Mouse (Mus musculus) lung, postnatal 10 days (tissue): ENCODE measurements at regions not wholly inside any gene's neighbourhood (a gene's known extent, or its start where the extent isn't known, plus 50 kb on each side); places are given as distances from the start of the nearest gene placed in this dataset.

Source experiments
- DNase-seq: peaks from one replicate; pipeline ENCODE4 v3.0.0; 2021

DNA sequence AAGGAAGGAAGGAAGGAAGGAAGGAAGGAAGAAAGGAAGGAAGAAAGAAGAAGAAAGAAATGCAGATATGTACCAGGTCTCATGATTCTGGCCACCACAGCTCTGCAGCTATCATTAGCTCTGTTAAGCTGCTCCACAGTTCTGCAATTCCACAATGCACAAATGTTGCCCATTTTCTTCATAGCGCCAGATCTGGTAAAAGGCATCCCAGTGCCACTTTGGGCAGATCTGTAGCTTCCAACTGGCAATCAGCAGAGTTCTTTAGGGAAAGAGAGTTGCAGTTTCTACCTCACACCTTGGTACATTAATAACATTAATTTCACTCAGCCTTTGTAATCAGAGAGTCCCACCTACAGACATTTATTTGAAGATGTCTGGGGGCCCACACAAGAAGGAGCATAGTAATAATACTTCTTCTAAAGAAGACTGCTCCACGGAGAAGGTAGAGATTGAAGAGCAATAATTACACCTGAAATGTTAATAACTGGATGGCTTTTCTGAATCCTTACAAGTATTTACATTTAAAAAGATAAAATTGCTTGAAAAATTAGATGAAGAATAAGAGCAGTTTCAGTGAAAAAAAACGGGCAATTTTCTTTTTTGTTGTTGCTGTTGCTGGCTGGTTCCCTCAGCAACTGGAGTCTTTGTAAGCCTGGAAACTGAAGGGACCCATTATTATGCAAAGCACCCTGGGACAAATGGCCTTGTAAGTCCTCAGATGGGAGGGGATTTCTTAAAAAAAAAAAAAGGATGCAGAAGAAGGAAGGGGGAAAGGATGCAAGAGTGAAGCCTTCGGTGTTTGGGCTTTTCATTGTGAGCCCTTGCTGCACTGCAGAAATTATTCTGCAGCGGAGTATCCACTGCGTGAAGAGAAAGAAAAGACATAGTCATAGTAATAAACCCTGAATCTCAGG is 418.1 kb upstream of the Nr5a2 start:
- DNase-seq, result no peak

DNA sequence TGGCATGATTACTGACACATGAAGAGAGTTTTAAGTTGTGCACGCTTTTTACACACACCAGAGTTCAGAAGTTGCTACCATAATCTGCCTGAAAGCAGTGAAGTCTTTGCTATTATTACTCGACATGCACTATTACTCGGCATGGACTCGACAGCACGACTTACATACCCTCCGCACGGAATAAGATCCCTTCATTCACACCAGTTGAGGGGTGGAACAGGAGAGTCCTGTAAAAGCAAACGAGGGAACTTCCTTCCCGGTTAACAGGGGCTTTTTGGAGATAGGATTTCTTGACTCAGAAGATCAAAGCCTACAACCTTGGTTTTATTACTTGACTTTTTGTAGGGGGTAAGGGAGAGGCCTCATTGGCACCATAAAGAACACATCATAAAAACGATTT is 416.4 kb upstream of the Nr5a2 start:
- no peak for DNase-seq

DNA sequence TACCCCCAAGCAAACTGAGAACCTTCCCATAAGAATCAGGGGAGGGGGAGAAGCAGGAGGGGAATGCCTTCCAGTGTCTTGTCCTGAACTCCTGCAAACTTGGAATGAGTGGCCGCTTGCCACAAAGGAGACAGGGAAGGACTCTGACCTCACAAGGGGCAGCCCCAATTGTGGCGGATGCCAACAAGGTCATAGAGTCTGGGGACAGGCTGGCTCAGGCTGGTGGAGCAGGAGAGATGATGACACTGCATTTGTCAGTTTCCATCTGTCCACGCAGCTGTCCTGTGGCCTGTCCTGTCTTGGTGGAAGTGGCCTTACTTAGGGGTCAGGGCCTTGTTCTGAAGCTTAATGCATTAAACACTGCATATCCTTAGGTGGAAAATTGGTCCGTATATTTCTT is 414.4 kb upstream of the Nr5a2 start:
- no peak for DNase-seq

DNA sequence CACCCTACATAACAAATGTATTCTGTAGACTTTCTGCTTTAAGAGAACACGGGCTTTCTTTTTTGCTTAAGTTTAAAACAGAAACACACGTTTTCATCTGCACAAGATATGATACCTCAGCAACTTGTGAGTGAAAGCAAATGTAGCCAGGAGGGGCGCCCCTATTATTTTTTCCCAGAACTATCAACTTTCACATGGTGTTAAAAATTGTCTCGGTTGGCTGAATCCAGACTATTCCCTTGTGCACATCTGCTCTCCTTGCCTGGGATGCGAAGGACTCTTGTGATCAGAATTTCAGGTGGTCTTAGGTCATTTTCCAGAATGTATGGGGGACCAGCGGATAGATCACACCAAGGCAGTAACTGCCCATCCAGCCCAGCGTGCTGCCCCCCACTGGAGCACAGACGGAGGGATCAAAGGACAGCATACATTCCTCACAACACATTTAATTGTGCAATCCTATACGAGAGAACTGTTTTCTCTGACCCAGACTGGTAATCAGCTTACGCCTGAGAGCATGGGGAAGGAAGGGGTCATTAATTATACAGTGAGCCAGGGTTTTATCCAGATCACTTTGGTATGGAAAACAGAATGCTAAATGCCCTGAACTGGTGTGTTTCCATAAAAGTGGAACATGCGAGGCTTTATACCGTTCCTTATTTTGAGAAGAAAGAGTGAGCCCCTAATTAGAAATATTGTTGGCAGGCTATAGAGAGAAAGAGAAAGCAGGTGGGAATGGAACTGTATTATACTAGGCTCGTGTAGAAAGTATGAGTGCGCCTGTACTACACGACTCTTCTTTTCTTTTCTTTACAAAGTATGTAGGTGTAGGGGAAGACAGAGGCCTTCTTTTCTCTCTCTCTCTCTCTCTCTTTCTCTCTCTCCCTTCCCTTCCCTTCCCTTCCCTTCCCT is 413.5 kb upstream of the Nr5a2 start:
- no peak for DNase-seq

DNA sequence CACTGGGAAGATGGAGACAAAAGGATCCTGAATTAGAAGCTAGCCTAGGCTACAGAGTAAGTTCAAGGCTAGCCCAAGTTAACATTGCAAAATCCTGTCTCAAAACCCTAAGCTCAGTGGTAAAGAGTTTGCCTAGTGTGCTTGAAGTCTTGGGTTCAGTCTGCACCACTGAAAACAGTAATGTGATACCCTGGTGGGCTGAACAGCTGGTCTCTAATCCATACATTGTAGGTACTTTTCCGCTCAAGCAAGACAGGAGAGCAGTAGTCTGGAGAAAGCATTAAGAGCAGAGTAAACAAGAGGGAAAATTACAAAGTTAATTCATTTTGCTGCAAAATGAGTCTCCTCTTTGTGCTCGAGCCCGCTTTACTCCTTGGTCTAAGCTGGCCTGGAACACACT is 412.0 kb upstream of the Nr5a2 start:
- no peak for DNase-seq

DNA sequence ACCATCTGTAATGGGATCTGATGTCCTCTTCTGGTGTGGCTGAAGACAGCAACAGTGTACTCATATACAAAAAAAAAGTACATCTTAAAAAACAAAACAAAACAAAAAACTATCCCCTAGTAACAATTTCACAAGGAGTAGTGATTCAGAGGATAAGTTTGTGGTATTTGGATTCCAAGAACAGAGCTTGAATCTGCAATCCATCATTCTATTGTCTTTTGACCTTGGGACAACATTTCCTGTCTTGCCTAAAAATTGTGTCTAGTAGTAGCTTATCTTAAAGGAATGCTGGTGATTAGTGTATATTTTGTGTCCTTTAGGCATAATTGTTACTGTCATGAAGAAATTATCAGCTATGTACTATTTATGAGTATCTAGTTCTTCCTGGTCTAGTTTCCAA is 404.1 kb upstream of the Nr5a2 start:
- DNase-seq, result no peak

DNA sequence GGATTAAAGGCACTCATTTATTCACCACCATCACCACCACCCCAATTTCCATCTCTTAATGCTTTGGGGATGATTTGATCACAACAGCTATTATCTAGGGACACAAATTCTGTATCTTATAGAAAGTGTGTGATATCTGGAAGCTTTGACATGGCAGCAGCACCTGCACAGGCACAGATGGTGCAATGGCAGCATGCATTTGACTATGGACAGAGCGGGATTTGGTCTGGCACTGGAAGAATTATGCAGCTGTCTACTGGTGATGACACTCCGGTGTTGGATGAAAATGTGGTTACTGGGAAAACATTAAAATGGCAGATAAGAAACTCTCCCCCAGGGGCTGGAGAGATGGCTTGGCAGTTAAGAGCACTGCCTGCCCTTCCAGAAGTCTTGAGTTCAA is 403.7 kb upstream of the Nr5a2 start:
- no peak for DNase-seq

DNA sequence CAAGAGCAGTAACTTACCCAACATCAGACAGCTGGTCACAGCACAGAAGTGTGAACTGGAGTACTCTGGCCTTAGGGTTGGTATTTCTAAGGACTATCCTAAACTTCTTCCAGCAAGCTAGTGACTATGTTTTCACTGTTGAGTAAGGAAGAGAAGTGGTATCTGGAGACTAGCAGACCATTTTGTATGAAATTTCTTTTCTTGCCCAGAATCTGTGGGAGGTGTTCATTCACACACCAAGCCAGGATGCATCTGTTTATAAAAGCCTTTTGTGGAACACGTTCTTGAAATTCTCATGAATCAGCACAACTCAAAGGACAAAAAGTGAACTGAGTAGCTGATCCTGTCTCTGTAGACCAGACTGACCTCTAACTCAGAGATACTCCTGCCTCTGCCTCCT is 403.3 kb upstream of the Nr5a2 start:
- no peak for DNase-seq

DNA sequence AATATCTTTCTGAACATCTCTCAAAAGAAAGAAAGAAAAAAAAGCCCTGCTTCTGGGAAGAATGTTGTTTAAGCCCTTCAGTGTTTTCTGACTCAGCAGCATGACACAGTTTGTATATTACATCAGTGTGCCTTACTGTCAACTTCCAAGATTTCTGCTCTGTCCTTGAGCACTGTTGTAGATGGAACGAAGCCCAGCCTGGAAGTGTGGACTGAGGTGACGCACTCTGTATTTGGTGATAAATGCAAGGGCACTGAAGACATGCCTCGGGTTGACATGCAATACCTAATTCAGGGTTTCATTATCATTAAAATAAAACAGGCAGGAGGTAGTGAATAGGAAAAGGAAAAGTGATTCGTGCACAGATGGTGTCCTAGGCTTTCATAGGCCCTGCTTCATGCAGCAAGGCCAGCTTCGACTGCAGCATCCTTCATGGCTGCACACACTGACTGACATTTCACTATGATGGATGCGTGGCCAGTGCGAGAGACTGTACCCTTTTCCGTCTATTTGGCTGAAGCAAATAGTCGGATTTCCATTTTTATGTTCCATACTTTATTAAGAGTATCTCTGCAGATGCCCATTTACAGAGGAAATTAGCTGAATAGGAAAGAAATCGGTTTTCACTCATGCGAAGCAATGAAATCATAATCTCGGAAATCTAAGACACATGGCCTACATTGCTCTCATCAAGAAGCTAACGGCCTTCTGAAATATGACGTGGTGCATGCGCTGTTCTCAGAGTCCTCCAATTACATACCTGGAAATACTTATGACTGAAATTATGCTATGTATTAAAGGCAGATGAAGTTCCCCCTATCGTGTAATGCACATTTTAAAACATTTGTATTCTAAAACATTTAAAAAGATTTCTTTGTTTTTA is 400.7 kb upstream of the Nr5a2 start:
- DNase-seq, result no peak

DNA sequence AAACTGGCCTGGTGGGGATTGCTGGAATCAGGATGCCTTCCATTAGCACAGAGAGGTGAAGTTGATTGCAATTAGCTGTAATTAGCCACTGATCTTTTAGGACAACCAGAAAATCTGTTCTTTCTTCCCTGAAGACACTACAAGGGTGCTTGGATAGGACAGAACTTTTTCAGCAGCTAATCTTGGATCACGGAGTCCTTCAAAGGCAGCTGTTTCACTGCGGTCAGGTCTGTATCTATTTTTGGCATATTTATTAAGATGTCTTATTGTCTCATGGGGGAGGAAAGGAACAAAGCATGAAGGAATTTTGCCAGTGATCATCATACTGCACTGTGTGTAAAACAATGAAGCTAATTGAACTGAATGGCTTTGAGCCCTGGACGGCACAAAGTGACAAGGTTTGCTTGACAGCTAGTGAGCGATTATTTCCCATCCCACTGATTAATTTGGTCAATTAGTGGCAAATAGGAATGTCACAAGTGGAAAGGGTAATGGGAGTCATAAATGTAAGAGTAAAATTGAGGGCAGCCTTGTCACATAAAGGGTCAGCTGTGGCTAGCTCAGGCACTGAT is 395.8 kb upstream of the Nr5a2 start:
- no peak for DNase-seq

DNA sequence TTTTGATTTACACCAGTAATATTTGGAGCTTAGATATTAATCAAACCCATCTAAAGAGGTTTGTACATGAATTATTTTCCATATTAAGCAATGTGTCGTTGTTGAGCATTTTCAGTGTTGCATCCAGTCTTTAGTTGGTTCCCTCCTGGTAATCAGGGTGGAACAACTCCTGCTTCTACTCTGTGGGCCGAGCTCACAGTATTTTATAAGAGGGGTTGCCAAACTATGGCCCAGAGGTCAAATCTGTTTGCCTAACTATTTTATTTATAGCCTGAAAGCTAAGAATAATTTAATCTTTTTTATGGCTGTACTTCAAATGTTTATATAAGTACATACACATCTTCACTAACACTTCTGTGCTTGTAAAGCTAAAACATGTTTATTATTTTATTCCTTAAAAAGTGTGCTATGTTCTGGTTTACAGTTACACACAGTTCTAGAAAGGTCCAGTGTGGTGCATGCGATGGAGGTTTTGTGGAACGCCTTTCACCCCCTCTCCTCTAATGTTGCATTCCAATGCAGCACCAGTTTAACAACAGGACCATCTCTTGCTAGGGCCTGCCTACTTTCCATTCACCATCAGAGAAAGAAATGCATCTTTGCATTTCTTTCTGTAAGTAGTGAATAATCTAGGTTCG is 392.3 kb upstream of the Nr5a2 start:
- DNase-seq, result no peak

DNA sequence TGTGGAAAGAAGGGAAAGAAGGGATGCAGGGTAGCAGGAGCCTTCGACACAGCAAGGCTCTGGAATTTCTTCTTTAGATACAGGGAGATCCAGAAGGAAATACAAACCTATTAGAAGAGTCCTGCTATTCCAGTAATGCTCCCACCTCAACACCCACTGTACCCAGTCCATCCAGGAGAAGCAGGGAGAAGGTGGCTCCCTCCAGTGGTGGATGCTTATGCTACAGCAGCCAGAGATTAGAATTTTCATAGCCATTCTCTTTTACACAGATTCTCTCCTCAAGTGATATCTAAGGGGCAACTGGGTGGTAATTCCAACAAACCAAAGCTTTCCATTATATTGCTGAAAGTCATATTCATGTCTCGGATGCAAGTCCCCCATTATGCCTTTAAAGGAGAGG is 373.9 kb upstream of the Nr5a2 start:
- peak; percentile 16 for DNase-seq

DNA sequence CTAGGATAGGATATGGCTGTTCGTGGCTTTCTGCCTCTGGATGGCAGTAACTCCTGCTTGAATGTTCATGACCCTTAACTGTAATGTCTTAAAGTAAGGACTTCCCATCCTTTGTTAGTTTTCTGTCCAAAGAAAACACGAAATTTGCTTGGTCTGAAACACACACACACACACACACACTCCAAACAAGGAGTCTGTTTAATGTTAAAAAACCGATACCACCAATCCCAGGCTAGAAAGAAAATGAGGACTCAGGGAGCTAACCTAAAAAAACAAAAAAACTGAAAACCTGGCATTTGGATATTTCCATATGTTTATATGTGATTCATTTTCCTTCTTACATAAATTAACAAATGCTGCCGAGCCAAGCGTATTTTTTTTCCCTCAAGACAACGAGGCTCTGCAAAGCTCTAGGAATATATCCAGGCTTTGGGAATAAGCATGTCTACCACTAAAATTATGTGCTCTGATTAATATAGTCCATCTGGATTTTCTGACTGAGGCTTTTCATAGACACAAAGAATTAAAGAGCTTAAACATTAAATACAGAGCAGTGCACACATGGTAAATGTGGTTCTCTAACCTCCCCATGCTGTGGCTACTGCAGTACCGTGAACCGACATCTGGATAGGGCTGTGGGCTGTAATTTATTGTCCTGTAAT is 372.0 kb upstream of the Nr5a2 start:
- DNase-seq, result peak; percentile 44

DNA sequence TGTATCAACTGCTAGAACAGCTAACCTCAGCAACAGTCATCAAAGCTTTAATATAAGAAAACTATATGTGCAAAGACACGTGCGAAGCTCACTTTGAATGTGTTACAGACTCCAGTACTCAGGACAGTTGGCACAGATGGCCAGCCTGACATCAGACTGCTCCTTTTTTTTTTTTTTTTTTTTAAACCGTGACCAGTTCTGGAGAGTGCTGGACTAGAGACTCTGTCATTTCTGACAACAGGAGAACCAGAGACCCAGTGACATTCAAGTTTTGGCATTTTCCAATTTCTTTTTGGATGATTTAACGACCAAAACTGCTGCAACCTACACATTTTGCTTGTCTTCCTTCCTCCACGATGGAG is 371.5 kb upstream of the Nr5a2 start:
- no peak for DNase-seq

DNA sequence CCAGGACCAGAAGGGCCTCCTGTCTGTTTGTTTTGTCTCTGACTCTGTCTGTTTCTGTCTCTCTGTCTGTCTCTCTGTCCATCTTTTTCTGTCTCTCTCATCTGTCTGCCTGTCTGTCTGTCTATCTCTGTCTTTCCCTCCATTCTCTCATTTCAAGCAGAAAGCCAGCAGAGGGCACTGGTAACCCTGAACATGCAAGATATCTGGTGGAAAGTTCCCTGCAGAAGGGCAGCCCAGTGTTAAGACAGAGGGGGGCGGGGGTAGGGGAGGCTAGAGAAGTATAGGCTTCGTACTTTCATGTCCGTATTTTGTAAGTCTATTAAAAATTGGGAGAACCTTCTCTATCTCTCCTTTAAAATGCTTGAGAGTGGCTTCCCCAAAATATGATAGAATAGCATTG is 370.4 kb upstream of the Nr5a2 start:
- DNase-seq, result peak; percentile 77

DNA sequence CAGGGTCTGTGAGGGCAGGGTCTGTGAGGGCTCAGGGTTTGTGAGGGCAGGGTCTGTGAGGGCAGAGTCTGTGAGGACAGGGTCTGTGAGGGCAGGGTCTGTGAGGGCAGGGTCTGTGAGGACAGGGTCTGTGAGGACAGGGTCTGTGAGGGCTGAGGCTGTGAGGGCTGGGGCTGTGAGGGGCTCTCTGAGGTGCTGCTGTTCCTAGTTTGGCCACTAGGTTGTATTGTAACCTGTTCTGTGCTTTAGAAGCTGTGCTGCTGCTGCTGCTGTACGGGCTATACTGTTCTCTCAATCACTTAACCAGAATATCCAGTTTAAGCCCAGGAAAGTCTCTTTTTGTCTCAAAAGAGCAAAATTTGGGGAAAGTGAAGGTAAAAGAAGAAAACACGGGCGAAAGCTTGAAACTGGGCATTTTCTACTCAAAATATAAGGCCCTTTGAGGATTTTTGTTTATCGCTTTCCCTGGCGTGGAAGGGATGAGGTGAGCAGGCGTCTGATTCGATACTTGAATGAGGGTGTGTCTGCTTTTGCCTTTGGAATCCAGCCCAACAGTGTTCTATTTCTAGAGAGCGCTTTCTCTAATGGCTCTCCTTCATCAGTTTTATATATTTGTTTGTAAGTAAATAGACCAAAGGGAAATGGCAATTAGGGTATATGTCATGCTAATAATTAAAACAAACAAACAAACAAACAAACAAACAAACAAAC is 363.8 kb upstream of the Nr5a2 start:
- DNase-seq, result peak; percentile 36

DNA sequence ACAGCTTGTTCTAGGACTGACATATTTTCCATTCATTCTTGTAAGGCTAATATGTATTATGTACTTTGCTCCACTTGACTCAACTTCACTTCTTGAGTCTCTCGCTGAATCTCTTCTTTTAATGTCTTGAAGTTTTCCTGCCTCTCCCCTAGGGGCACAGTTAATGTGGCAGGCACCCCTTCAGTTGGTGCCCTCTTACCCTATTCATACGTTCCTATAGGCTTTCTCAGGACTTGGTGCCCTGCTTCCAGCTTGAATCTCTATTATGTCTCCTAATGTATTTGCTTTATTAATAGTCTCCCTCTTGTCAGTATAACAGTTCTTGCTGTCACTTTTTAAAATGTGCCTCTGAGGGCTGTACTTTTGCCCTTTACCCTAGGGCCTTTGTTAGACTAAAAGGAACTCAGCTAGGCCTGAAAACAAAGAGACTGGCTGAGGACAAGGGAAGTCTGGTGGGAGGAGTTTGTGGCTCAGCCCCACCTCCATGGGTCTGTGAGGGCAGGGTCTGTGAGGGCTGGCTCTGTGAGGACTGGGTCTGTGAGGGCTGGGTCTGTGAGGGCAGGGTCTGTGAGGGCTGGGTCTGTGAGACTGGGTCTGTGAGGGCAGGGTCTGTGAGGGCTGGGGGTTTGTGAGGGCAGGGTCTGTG is 362.9 kb upstream of the Nr5a2 start:
- DNase-seq, result peak; percentile 18

DNA sequence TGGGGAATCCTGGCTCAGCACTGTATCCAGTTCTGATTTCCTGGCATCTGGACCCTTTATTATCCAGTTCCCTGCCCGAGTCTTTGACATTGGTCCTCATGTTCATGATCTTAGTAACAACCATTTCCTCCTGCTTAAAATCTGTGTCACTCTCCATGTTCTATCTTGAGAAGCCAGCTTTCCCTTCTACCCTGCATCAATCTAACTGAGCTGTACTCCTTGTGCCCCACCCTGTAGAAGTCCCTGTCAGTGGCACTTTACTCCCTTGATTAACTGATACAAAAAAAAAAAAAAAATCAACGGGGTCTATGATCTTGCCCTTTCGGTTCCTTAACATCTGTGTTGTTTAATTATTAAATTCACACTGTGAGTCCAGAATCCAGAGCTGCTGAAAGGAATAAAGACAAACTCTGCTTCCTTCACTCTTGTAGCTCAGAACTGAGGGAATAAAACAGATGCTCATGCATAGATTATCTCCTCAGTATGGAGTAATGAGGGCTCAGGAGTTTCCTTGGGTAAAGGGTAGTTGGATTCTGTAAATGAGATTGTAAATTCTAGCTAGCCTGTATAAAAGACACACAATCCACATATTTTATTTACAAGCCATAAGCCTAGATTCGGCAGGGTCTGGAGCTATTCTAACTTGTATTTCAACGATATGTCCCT is 342.6 kb upstream of the Nr5a2 start:
- DNase-seq, result no peak

DNA sequence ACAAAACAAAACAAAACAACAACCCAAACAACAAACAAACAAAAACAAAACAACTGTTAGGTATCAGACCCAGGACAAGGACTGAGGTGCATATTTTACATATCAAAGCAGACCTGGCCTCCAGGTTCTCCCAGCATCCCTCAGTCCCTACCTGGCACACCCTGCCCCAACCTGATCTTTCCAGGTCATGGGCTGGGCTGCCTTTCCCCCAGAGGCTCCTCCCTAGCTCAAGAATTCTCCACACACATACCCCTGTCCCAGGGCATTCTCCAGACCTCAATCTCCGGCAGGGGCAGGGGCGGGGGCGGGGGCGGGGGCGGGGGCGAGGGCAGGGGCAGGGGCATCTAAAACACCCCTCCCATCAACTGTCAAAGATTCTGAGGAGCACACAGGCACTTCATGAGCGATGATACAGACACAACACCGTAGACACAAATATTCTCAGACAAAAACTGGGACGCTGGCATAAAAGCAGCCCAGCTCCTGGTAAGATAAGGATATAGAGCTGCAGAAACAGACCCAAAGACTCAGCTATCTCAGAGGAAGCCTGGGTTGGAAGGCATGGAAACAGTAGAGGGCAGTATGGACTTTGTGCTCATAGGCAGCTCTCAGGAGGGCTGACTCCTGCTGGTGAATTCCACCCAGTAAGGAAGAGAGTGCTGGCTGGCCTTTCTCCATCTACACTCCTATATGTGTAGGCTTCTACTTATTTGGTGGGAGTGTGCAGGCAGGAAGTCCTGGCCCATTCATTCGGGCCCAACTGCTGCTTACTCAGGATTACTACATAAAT is 337.7 kb upstream of the Nr5a2 start:
- DNase-seq, result no peak
